Mouse (Mus musculus) hindbrain, embryonic 10.5 days (tissue): ENCODE measurements around the gene Gm8978. TPM values are rescaled to one million over a fixed set of nuclear protein-coding genes. Genes with fewer than 3 reads are reported as not detected.
"Not testable (repeated sequence)": the region's sequence is repeated elsewhere in the genome, so short reads cannot be mapped to it uniquely, and the experiment has no call there.

Source experiments
- DNase-seq: peaks from one replicate; pipeline ENCODE4 v3.0.0-alpha.2; 2017; ENCODE audit warnings: low spot score
- H3K27ac ChIP-seq: fragments of 300-500 bp; sonication (generic); 2 replicates; pipeline ENCODE4 v1.5.1; 2016; ENCODE audit warnings: mild to moderate bottlenecking, moderate library complexity
- H3K27me3 ChIP-seq: fragments of 300-500 bp; sonication (generic); 2 replicates; pipeline ENCODE4 v1.6.1; 2016; ENCODE audit warnings: mild to moderate bottlenecking; ENCODE audit not compliant: poor library complexity, insufficient read depth, severe bottlenecking
- H3K36me3 ChIP-seq: fragments of 300-500 bp; sonication (generic); 2 replicates; pipeline ENCODE4 v1.6.1; 2016; ENCODE audit warnings: mild to moderate bottlenecking, moderate library complexity
- H3K4me1 ChIP-seq: fragments of 300-500 bp; sonication (generic); replicated peaks from 2 replicates; pipeline ENCODE4 v1.6.1; 2016; ENCODE audit warnings: mild to moderate bottlenecking
- H3K4me3 ChIP-seq: fragments of 300-500 bp; sonication (generic); 2 replicates; pipeline ENCODE4 v1.5.1; 2016; ENCODE audit warnings: mild to moderate bottlenecking, moderate library complexity
- H3K9me3 ChIP-seq: fragments of 300-500 bp; sonication (generic); 2 replicates; pipeline ENCODE4 v1.6.1; 2016; ENCODE audit warnings: mild to moderate bottlenecking, moderate library complexity
- WGBS: fragments of 180-500 bp; shearing (Covaris S2); methylation state at CpG from one replicate; pipeline ENCODE4 v1.1.7; 2016; 5-methylcytosine and 5-hydroxymethylcytosine counted together
- polyA plus RNA-seq: library from polyadenylated mRNA; unstranded; fragments of >200 nt; fragmentation: Nextera tagmentation; extraction: Ambion mirVana; gene quantifications from 2 replicates; pipeline ENCODE4 v1.2.1, GENCODE M21; 2016

Gm8978 gene
- polyA plus RNA-seq: not detected in 2 replicates

DNA sequence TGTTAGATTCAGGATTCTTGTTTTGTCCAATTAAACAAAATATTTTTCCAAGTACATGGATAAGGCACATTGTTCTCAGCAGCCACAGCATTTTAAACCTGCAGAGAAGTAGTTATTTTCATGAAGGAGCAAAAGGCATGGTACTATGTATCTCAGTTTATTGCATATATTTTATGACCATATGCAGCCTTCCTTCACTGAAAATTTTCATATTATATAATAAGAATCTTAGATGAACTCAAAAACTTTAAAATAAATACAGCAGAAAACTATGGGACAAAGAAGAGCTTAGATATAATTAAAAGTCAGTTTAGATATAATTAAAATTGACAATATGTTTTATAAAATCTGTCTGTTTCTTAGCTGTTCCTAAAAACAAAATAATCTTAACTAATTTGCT, at the start of gene Gm8978:
Gm8978 (minus strand) TSS at position 101 of the 400 bp plus-strand sequence.
- not testable (repeated sequence) for DNase-seq, H3K4me1 ChIP-seq, H3K27me3 ChIP-seq

DNA sequence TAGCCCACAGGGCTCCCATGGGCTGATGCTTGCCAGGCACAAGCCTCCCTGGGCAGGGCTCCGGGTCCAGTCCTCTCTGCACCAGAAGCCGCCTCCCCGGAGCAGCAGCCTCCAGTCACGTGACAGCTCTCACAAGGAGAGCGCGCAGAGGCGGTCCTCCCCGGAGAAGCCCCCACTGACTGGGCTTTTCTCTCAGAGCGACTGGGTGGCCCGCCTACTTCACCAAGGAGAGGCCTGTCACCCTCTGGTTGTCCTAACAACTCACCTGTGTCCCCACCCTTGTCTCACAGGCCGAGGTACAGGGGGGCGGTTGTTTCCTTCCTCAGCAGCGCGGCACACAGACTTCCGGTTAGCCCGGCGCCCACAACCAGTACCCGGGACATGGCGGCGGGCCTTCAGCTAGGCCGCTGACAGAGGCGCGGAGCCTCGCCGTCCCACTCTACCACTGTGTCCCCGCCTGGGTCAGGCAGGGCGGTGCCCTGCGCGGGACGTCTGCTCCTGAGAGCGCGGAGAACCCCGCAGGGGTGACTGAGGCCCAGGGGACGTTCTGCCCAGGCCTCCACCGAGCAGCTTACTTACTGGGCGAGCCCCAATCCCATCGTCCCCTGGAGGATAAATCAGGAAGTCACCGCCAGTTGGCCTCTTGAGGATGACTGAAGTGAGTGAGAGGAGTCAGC, 35.3 kb downstream of the Gm8978 start:
- WGBS: 4% methylated on average over 12 of the region's 38 CpGs
- Histone ChIP-seq H3K27ac (peak overlapping the region; percentile 86), H3K4me3 (peak overlapping the region; percentile 50)
- H3K27me3 ChIP-seq, H3K4me1 ChIP-seq, H3K36me3 ChIP-seq, H3K9me3 ChIP-seq: not testable (repeated sequence)
- peak; percentile 77 for DNase-seq

More for the DNA sequence above, at the start of gene Gm8978:
- not testable (repeated sequence) for H3K9me3 ChIP-seq, H3K36me3 ChIP-seq, H3K4me3 ChIP-seq, H3K27ac ChIP-seq

DNA sequence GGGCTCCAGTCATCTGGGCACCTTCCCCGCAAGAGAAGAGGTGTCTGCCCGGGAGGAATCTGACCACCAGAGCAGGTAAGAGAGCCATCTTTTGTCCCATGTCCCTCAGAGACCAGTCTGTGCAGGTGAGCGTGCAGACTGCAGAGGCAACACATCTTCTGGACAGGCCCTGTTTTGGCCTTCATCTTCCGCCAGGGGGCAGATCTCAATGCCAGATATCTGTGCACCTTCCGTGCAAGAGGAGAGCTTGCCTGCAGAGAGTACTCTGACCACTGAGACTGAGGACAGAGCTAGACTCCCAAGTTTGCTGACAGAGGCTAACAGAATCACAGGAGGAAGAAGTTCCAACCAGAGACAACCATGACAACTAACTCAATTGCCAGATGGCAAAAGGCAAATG, 56.5 kb downstream of the Gm8978 start:
- not testable (repeated sequence) for DNase-seq, H3K4me1 ChIP-seq, H3K4me3 ChIP-seq, H3K27me3 ChIP-seq, H3K36me3 ChIP-seq, H3K27ac ChIP-seq, H3K9me3 ChIP-seq
- 85% methylated on average over 5 of the region's 5 CpGs for WGBS

Other genes starting within 250 kb of the Gm8978 start
- gene Rnls, start 233.0 kb downstream of the Gm8978 start, polyA plus RNA-seq: 6.8 and 8.2 TPM in 2 replicates
- gene Lipo4, start 107.5 kb downstream of the Gm8978 start, polyA plus RNA-seq: not detected in 2 replicates
- gene Lipo2, start 126.1 kb upstream of the Gm8978 start, polyA plus RNA-seq: 0.26 and 0.30 TPM in 2 replicates
- 7.7 and 9.8 TPM in 2 replicates for gene Lipo3, start 136.7 kb upstream of the Gm8978 start, polyA plus RNA-seq
- not detected in 2 replicates for gene Lipo1, start 162.2 kb upstream of the Gm8978 start, polyA plus RNA-seq